Mouse (Mus musculus): Measurements from ENCODE around the gene Tubb4b. TPM values are rescaled to one million over a fixed set of nuclear protein-coding genes. Genes with fewer than 3 reads are reported as not detected.
A peak's percentile ranks its signal among the peaks of the same experiment; 100 is the strongest.
"Not testable (repeated sequence)": the region's sequence is repeated elsewhere in the genome, so short reads cannot be mapped to it uniquely, and the experiment has no call there.

The Tubb4b gene
- total RNA-seq (2015; ENCODE audit: low replicate concordance) (940 and 950 TPM in 2 replicates), total RNA-seq (2017; ENCODE audit: low replicate concordance) (826 and 920 TPM in 2 replicates)

- no peak for ATAC-seq (replicated peaks; ENCODE audit: low FRiP score, poor library complexity, severe bottlenecking)
Measured at GRCm38 (mm10) chr2:25224492-25224765, at the start of gene Tubb4b. TSS of gene Tubb4b (minus strand) at chr2:25224702.

GRCm38 (mm10) chr2:25273010-25273409 lies 48.5 kb upstream of the Tubb4b start:
- 0 out of 2 replicates have a peak, but pooled peaks have one; percentile 3 for ATAC-seq (replicated peaks; ENCODE audit: low FRiP score, poor library complexity, severe bottlenecking)

DNA sequence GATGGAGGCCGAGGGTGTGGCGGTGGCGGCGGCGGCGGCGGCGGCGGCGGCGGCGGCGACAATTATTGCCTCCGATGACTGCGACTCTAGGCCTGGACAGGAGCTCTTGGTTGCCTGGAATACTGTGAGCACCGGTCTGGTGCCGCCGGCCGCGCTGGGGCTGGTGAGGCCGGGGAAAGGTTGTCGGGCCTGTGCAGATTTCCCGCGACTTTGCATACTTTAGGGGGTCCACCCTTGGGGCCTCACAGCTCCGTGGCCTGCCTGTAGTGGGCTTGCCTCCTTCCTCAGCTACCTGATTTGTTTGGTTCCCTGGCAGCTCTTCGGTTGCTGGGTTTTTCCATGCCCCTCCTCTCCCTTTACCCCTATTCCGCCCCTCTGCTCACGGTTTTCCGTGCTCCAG lies 48.0 kb upstream of the Tubb4b start:
- peak; percentile 21 for ATAC-seq (replicated peaks; ENCODE audit: low FRiP score, poor library complexity, severe bottlenecking)

GRCm38 (mm10) chr2:25271827-25272511 lies 47.5 kb upstream of the Tubb4b start, which contains the start of the genes Ssna1 and Anapc2:
TSS of gene Ssna1 (minus strand) at chr2:25272438.
TSS of gene Anapc2 (plus strand) at chr2:25272478.
- ATAC-seq (replicated peaks; ENCODE audit: low FRiP score, poor library complexity, severe bottlenecking) = peak; percentile 90

DNA sequence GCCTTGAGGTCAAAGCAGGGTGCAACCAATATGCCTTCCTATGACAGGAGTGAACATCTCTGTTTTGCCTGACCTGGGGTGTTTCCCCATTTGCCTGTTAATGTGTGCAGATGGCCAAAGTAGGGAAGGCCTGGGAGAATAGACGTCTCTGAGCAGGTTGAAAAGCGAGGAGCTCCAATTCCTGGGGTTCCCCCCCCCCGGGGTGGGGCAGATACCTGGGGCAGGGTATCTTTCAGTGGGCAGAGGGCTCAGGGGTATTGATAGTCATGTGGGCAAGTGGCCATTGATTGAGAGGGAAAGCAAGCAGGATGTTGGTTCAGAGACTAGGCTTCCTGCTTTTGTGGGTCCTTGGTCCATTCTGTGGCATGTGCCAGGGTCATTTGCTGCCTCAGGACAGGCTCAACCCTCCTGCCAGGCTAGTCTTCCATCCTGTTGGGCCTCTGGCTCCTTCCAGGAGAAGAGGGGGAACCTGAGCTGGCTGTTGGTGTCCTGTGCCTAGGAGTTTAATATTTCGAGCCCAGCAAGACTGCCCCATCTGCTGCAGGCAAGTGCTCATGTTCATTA lies 43.3 kb upstream of the Tubb4b start:
- ATAC-seq (replicated peaks; ENCODE audit: low FRiP score, poor library complexity, severe bottlenecking) = no peak

DNA sequence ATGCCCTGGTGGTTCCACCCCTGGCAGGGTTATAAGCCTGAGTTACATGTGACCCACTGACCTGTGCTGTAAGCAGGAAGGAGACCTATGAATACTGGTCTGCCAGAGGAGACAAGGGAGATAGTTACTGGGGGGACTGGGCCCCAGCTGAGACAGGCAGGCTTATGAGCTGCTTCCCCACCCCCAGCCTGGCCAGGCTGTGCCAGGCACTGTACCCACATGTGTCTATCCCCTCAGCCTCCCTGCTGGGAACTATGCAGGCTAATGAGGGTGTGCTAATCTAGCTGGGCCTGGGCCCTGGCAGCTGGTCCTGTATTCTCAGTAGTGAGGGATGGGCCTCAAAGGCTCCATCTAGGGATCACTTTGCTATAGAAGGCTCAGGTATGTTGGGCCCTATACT lies 42.7 kb upstream of the Tubb4b start:
- no peak for ATAC-seq (replicated peaks; ENCODE audit: low FRiP score, poor library complexity, severe bottlenecking)

DNA sequence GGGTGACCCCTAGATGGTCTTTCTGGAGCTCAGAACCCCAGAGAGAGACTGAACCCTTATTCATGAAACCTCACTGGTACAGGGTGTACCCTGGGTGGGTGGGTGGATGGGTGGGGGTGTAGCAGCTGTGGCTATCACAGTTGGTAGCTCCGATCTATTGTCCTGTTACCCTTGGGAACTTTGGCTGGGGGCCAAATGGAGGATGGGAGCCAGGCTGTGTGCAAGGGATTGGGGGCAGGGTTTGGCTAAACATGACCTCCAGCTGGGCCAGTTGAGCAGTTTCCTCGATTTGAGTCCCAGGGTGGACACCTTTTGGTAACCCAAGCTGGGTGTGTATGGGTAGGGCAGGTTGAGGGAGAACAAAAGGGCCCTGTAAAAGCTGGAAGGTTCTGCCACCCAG lies 42.2 kb upstream of the Tubb4b start:
- ATAC-seq (replicated peaks; ENCODE audit: low FRiP score, poor library complexity, severe bottlenecking) = no peak

GRCm38 (mm10) chr2:25265897-25266656 lies 41.6 kb upstream of the Tubb4b start:
- ATAC-seq (replicated peaks; ENCODE audit: low FRiP score, poor library complexity, severe bottlenecking) = no peak

- no peak for ATAC-seq (replicated peaks; ENCODE audit: low FRiP score, poor library complexity, severe bottlenecking)
Measured at GRCm38 (mm10) chr2:25264851-25265250, 40.3 kb upstream of the Tubb4b start.

GRCm38 (mm10) chr2:25264286-25264660 lies 39.8 kb upstream of the Tubb4b start:
- no peak for ATAC-seq (replicated peaks; ENCODE audit: low FRiP score, poor library complexity, severe bottlenecking)

GRCm38 (mm10) chr2:25263623-25264285 lies 39.3 kb upstream of the Tubb4b start:
- no peak for ATAC-seq (replicated peaks; ENCODE audit: low FRiP score, poor library complexity, severe bottlenecking)

GRCm38 (mm10) chr2:25262795-25263622 lies 38.5 kb upstream of the Tubb4b start:
- ATAC-seq (replicated peaks; ENCODE audit: low FRiP score, poor library complexity, severe bottlenecking) = peak; percentile 22; the same call in 1 of the 2 replicates

DNA sequence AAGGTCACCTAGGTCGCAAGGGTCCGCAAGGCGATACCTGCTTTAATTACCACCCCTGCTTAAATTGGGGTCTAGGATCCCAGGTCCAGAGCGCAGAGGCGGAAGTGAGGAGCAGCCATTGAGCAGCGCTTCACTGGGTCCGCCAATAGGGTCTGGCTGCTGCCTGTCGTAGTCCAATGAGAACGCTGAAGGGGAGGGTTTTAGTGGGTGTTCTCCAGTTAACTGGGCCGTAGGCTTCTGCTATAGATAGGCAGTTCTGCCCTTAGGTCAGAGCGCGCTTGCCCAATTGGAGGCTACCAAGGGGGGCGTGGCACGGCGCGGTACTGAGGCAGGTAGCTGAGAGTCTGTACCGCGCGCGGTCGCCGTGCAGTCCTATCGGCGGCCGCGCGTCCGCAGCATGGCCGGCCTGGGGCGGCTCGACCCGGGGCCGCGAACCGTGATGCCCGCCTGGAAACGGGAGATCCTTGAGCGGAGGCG lies 37.8 kb upstream of the Tubb4b start, which contains the start of gene Tprn:
TSS of gene Tprn (plus strand) at position 328 of the 477 bp plus-strand sequence.
- peak; percentile 96 for ATAC-seq (replicated peaks; ENCODE audit: low FRiP score, poor library complexity, severe bottlenecking)

GRCm38 (mm10) chr2:25261870-25262269 lies 37.4 kb upstream of the Tubb4b start:
- 0 out of 2 replicates have a peak, but pooled peaks have one; percentile 7 for ATAC-seq (replicated peaks; ENCODE audit: low FRiP score, poor library complexity, severe bottlenecking)

- no peak for ATAC-seq (replicated peaks; ENCODE audit: low FRiP score, poor library complexity, severe bottlenecking)
Measured at GRCm38 (mm10) chr2:25258887-25259286, 34.4 kb upstream of the Tubb4b start.

DNA sequence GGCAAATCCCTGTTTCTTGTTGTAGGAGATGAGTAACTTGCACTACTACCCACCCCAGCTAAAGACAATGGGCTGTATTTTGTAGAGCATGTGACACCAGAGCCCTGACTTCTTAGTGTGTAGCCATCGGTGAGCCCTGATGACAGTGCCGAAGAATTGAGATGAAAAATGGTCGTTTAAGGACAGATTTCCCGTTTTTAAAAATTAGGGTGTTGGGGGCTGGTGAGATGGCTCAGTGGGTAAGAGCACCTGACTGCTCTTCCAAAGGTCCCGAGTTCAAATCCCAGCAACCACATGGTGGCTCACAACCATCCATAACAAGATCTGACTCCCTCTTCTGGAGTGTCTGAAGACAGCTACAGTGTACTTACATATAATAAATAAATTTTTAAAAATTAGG lies 32.7 kb upstream of the Tubb4b start:
- ATAC-seq (replicated peaks; ENCODE audit: low FRiP score, poor library complexity, severe bottlenecking) = not testable (repeated sequence)

GRCm38 (mm10) chr2:25256443-25257109 lies 32.1 kb upstream of the Tubb4b start:
- not testable (repeated sequence) for ATAC-seq (replicated peaks; ENCODE audit: low FRiP score, poor library complexity, severe bottlenecking)

GRCm38 (mm10) chr2:25255284-25255779 lies 30.8 kb upstream of the Tubb4b start, which contains the start of gene Tmem203:
TSS of gene Tmem203 (plus strand) at chr2:25255439.
- peak; percentile 92 for ATAC-seq (replicated peaks; ENCODE audit: low FRiP score, poor library complexity, severe bottlenecking)

All from erythroid progenitor cell, adult 5-6 weeks (primary cell).